Mouse (Mus musculus) kidney, adult 2 months (tissue): Measurements from ENCODE around the gene Gm9970.

Experiments
- CTCF ChIP-seq: fragments of 200-500 bp; conservative IDR thresholded peaks from 2 replicates; pipeline ENCODE4 v1.5.1; 2011; ENCODE audit warnings: low read depth, mild to moderate bottlenecking, control low read depth, low read length, moderate library complexity, mixed read lengths; ENCODE audit not compliant: insufficient read depth, insufficient read length
- POLR2A ChIP-seq: fragments of 200-500 bp; IDR thresholded peaks from one replicate; pipeline ENCODE4 v1.6.1; 2011; ENCODE audit warnings: low read depth, low read length, control low read depth

DNA sequence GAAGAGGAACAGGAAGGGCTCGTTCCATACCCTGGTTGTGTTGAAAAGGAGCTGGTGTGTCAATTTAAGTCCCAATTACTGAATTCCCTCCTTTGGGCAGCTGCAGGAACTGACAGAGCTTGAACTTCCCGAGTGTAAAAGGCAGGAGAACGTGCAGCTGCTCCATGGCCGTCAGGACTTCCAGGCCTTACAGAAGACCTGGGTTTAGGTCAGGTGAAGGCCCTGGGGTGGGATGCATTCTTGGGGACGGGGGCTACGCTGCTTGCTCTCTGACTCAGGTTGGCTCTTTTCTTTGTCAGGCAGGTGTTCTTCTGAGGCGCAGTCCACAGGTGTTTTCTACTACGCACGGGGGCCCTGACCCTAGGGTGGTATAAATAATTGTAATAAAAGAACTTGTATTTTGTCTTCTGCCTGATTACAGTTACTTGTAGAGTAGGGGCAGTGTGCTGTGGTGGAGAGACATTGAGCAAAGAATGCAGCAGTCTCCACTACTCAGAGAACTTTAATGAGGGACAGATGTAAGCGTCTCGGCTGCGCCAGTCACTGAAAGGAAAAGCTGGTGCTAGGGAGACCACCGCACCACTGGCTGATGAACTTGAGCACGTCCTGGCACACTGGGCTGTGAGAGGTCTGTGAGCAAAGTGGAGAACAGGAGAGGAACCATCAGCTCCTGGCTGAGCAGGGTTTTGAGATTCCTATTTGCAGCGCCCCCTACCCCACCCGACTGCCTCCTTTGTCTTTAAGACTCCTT lies 11.9 kb upstream of the Gm9970 start:
- TF ChIP-seq POLR2A (no peak), CTCF (no peak)
